Mouse (Mus musculus): ENCODE results near the gene Tmcc2.

Gene Tmcc2

GRCm38 (mm10) chr1:132317413-132317812 is 73.7 kb downstream of the Tmcc2 start:
- DNase-seq (ENCODE audit: inconsistent age in 2 of 2, low spot score in 1 of 2): peak in 1 of 2 experiments; percentile 81

GRCm38 (mm10) chr1:132316625-132316994 is 74.5 kb downstream of the Tmcc2 start:
- DNase-seq (ENCODE audit: inconsistent age in 2 of 2, low spot score in 1 of 2): no peak

GRCm38 (mm10) chr1:132315889-132316624 is 75.0 kb downstream of the Tmcc2 start, which contains the start of gene Nuak2:
Nuak2 (plus strand) TSS chr1:132316126.
- DNase-seq (ENCODE audit: inconsistent age in 2 of 2, low spot score in 1 of 2): peak; percentile 90 to 96

- DNase-seq (ENCODE audit: inconsistent age in 2 of 2, low spot score in 1 of 2): peak in 1 of 2 experiments; percentile 88
Observed at GRCm38 (mm10) chr1:132312703-132313102, 78.4 kb downstream of the Tmcc2 start.

- peak in 1 of 2 experiments; percentile 74 for DNase-seq (ENCODE audit: inconsistent age in 2 of 2, low spot score in 1 of 2)
Observed at GRCm38 (mm10) chr1:132312043-132312442, 79.0 kb downstream of the Tmcc2 start.

- DNase-seq (ENCODE audit: inconsistent age in 2 of 2, low spot score in 1 of 2): no peak
Observed at GRCm38 (mm10) chr1:132311174-132311859, 79.8 kb downstream of the Tmcc2 start.

GRCm38 (mm10) chr1:132310754-132311153 is 80.3 kb downstream of the Tmcc2 start:
- DNase-seq (ENCODE audit: inconsistent age in 2 of 2, low spot score in 1 of 2): no peak

- peak in 1 of 2 experiments; percentile 51 for DNase-seq (ENCODE audit: inconsistent age in 2 of 2, low spot score in 1 of 2)
Observed at GRCm38 (mm10) chr1:132308674-132309073, 82.4 kb downstream of the Tmcc2 start.

- DNase-seq (ENCODE audit: inconsistent age in 2 of 2, low spot score in 1 of 2): no peak
Observed at GRCm38 (mm10) chr1:132307962-132308361, 83.1 kb downstream of the Tmcc2 start.

GRCm38 (mm10) chr1:132306808-132307207 is 84.3 kb downstream of the Tmcc2 start:
- DNase-seq (ENCODE audit: inconsistent age in 2 of 2, low spot score in 1 of 2): peak; percentile 50 to 70
